In the genomic region with DNA sequence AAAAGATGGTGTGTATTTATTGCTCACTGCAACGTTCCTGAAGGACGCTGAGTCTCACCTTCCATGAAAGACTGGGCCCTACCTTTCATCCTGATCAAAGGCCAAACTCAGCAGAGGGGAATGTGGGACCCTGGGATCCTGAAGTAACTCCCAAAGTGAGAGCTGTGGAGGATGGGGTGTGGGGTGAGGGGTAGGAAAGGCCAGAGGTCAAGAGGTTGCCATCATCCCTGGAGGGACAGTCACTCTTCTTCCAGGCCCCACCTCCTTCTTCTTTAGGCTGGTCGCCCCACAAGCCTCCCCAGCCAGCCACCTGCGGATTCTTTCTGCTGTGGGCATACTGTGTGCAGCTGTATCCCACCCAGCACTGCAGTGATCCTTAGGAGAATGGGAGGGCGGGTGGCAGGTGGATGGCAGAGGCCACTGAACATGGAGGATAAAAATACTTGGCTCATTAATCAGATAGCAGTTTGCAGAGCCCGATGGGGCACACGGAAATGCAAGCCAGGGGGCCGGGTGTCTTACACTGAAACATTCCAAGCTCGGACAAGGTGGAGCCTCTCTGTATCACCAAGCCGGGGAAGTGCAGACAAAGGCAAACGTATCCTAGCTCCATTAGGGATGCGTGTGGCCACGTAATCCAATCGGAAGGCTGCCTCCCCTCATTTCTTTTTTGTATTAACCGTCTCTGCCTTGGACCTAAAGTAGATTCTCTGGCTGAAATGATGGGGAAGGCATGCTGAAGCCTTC, we compare ENCODE assay signal across 17 mouse cellular contexts. TPM values are rescaled to one million over a fixed set of nuclear protein-coding genes. Genes with fewer than 3 reads are reported as not detected.
DNase-seq lines count a peak whose midpoint lies in the region; ATAC-seq lines count a peak whose summit lies in the region.
"Had no signal": no experiment of that assay in that cellular context is flagged by ENCODE, and none has a peak within 500 bp of the region (broad histone marks: within the 10 kb centered on the region; RNA-seq: fewer than 3 reads in every experiment).

No protein-coding gene starts in this region.

- H3K4me3 ChIP-seq in kidney, embryonic 15.5 days (replicated peaks) = no peak overlapping the region
- no peak overlapping the region for H3K4me3 ChIP-seq in embryonic facial prominence, embryonic 10.5 days
- H3K4me3 ChIP-seq in limb, embryonic 10.5 days = no peak overlapping the region
- H3K4me3 ChIP-seq: erythroblast, embryonic 14.5 days had no signal

- peak overlapping the region; percentile 60; the same call in 1 of the 2 replicates for H3K27ac ChIP-seq in kidney, embryonic 15.5 days
- H3K27ac ChIP-seq in embryonic facial prominence, embryonic 10.5 days (replicated peaks) = peak overlapping the region; percentile 89; the same call in 1 of the 2 replicates
- H3K27ac ChIP-seq in limb, embryonic 10.5 days = peak overlapping the region; percentile 47

- H3K4me2 ChIP-seq in kidney, embryonic 15.5 days = no peak overlapping the region

- ATAC-seq in kidney, embryonic 15.5 days (replicated peaks; ENCODE audit: low FRiP score) = no peak

- no peaks in the 10 kb centered on the region for H3K36me3 ChIP-seq in kidney, embryonic 15.5 days
- no peaks in the 10 kb centered on the region for H3K36me3 ChIP-seq in embryonic facial prominence, embryonic 10.5 days (replicated peaks)
- no peaks in the 10 kb centered on the region for H3K36me3 ChIP-seq in limb, embryonic 10.5 days

- no peaks in the 10 kb centered on the region for H3K9me3 ChIP-seq in kidney, embryonic 15.5 days (replicated peaks)
- H3K9me3 ChIP-seq in embryonic facial prominence, embryonic 10.5 days = no peaks in the 10 kb centered on the region
- H3K9me3 ChIP-seq in limb, embryonic 10.5 days (replicated peaks) = no peaks in the 10 kb centered on the region

- H3K9ac ChIP-seq in kidney, embryonic 15.5 days = no peak overlapping the region

- 52% methylated on average over 15 of the region's 15 CpGs for WGBS in kidney, embryonic 15.5 days
- WGBS in embryonic facial prominence, embryonic 10.5 days = 58% methylated on average over 15 of the region's 15 CpGs
- WGBS in limb, embryonic 10.5 days = 65% methylated on average over 15 of the region's 15 CpGs

- DNase-seq in heart, adult 11 months = peak; percentile 93
- no peak for DNase-seq in heart, adult 9 months (ENCODE audit: low spot score in 2 of 2)
- no peak for DNase-seq in kidney, adult 8-10 months
- DNase-seq in embryonic facial prominence, embryonic 10.5 days (ENCODE audit: low spot score) = no peak
- no peak for DNase-seq in limb, embryonic 10.5 days (ENCODE audit: low spot score)
- no peak for DNase-seq in lung, postnatal 10 days
- DNase-seq in lung, postnatal 36 days = no peak
- DNase-seq: adrenal gland, adult 2 months; cerebellum, adult 2 months; kidney, postnatal 14 days; lung, adult 18-20 months; right cerebral cortex, postnatal 14 days had no signal

- no peaks in the 10 kb centered on the region for H3K27me3 ChIP-seq in kidney, embryonic 15.5 days
- H3K27me3 ChIP-seq in embryonic facial prominence, embryonic 10.5 days (replicated peaks; ENCODE audit: low read depth, poor library complexity, severe bottlenecking) = no peaks in the 10 kb centered on the region
- no peaks in the 10 kb centered on the region for H3K27me3 ChIP-seq in limb, embryonic 10.5 days (ENCODE audit: low read depth, poor library complexity, severe bottlenecking)
- H3K27me3 ChIP-seq: CH12.LX had no signal

- peaks cover 61% of the 10 kb centered on the region for H3K4me1 ChIP-seq in kidney, embryonic 15.5 days
- H3K4me1 ChIP-seq in embryonic facial prominence, embryonic 10.5 days = peaks cover 66% of the 10 kb centered on the region
- H3K4me1 ChIP-seq in limb, embryonic 10.5 days = peaks cover 57% of the 10 kb centered on the region

RNA-seq across cellular contexts. Expression of gene Casq1, which starts 1.3 kb away (rescaled TPM):
- 6.2 and 8.9 TPM in 2 replicates for polyA plus RNA-seq in kidney, embryonic 15.5 days (2015; fragmentation: Nextera tagmentation; extraction: Ambion mirVana)
- polyA plus RNA-seq in embryonic facial prominence, embryonic 10.5 days (2016; fragmentation: Nextera tagmentation; extraction: Ambion mirVana) = 1.6 TPM in 2 replicates
- polyA plus RNA-seq in limb, embryonic 10.5 days (2016; fragmentation: Nextera tagmentation; extraction: Ambion mirVana) = 1.0 and 1.6 TPM in 2 replicates
- polyA plus RNA-seq: erythroblast, embryonic 14.5 days; inflammation-experienced regulatory T-cells, adult 6 months had no signal

RNA-seq across cellular contexts. Expression of gene Pea15a, which starts 11.7 kb away (rescaled TPM):
- polyA plus RNA-seq in kidney, embryonic 15.5 days (2015; fragmentation: Nextera tagmentation; extraction: Ambion mirVana) = 107 and 124 TPM in 2 replicates
- 123 and 138 TPM in 2 replicates for polyA plus RNA-seq in embryonic facial prominence, embryonic 10.5 days (2016; fragmentation: Nextera tagmentation; extraction: Ambion mirVana)
- 68.0 and 88.4 TPM in 2 replicates for polyA plus RNA-seq in limb, embryonic 10.5 days (2016; fragmentation: Nextera tagmentation; extraction: Ambion mirVana)

RNA-seq across cellular contexts. Expression of gene Atp1a4, which starts 39.9 kb away (rescaled TPM):
- polyA plus RNA-seq in kidney, embryonic 15.5 days (2015; fragmentation: Nextera tagmentation; extraction: Ambion mirVana) = 0.05 TPM in 1 of 2 replicates, not detected in the other
- polyA plus RNA-seq in embryonic facial prominence, embryonic 10.5 days (2016; fragmentation: Nextera tagmentation; extraction: Ambion mirVana) = not detected in 2 replicates
- not detected in 2 replicates for polyA plus RNA-seq in limb, embryonic 10.5 days (2016; fragmentation: Nextera tagmentation; extraction: Ambion mirVana)
- polyA plus RNA-seq: cerebellum, adult 2 months; erythroblast, embryonic 14.5 days; inflammation-experienced regulatory T-cells, adult 6 months; urinary bladder, adult 2 months had no signal

RNA-seq across cellular contexts. Expression of gene Igsf8, which starts 43.1 kb away (rescaled TPM):
- polyA plus RNA-seq in kidney, embryonic 15.5 days (2015; fragmentation: Nextera tagmentation; extraction: Ambion mirVana) = 48.9 and 54.4 TPM in 2 replicates
- polyA plus RNA-seq in embryonic facial prominence, embryonic 10.5 days (2016; fragmentation: Nextera tagmentation; extraction: Ambion mirVana) = 33.7 and 39.5 TPM in 2 replicates
- polyA plus RNA-seq in limb, embryonic 10.5 days (2016; fragmentation: Nextera tagmentation; extraction: Ambion mirVana) = 30.0 and 40.8 TPM in 2 replicates
